Mouse (Mus musculus) gastrocnemius, postnatal 25 days (tissue): ENCODE measurements at regions not wholly inside any gene's neighbourhood (a gene's known extent, or its start where the extent isn't known, plus 50 kb on each side); places are given as distances from the start of the nearest gene placed in this dataset.
A peak's percentile ranks its signal among the peaks of the same experiment; 100 is the strongest.

ENCODE experiments used
- DNase-seq: peaks from one replicate; pipeline ENCODE4 v3.0.0; 2022

- peak; percentile 6 for DNase-seq
Measured at GRCm38 (mm10) chr17:84107946-84108686, 79.6 kb downstream of the Zfp36l2 start.

- DNase-seq, result peak; percentile 4
Measured at GRCm38 (mm10) chr17:84107497-84107896, 80.2 kb downstream of the Zfp36l2 start.

DNA sequence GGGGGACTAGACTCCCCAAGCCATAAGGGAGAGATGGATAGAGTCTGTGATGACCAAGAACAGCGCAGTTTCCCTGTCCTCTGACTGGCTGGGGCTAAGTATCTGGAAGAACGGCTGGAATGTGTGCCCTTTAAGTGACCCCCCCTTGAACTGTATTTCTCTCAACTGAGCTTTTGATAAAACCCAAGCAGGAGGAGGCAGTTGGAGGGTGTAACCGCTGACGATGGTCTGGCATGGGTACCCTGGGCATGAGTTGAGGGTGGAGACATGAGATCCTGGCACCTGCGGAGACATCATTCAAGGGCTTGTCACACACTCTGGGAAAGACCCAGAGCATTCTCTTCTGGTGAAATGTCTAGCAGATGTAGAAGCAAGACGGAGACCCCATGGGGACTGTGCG, 83.5 kb downstream of the Zfp36l2 start:
- DNase-seq, result no peak

DNA sequence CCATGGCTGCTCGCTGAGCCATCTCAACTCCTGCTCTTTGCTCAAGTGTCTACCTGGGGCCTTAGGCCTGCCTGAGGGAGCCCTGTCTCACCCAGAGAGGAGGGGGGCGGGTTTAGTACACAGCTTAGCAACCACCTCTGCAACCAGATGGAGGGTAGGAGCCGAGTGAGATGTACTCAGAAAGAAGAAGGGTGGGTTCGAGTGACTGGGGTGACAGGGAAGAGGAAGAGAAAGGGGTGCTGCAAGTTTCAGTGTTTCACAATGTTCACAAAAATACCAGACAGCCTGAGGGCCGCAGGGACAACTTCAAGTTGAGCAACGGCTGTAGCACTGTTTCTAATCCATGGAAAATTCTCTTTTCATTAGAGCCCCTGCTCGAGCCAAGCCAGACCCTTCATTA, 84.4 kb downstream of the Zfp36l2 start:
- no peak for DNase-seq

GRCm38 (mm10) chr17:84101652-84102051, 86.1 kb downstream of the Zfp36l2 start:
- DNase-seq, result no peak

GRCm38 (mm10) chr17:84100523-84100922, 87.2 kb downstream of the Zfp36l2 start:
- peak; percentile 54 for DNase-seq

DNA sequence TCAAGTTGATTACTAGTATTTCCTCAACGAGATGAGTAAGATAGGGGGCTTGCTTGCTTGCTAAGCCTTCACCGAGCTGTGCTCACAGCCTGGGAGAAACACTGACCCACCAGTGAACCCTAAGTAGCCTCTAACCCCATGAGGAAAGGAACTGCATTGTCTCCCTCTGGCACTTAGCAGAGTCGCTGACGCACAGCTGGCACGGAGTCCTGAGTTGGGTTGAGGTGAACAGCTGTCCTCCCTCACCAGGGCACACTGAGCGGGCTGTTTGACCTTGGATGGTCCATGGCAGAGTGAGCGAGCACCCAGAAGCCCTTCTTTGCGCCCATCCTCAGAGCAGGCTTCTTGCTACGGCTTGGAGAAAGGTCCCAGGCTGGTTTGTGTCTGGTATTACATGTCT, 88.0 kb downstream of the Zfp36l2 start:
- DNase-seq, result peak; percentile 48

GRCm38 (mm10) chr17:84097871-84098430, 89.8 kb downstream of the Zfp36l2 start:
- DNase-seq, result no peak

GRCm38 (mm10) chr17:84097286-84097685, 90.5 kb downstream of the Zfp36l2 start:
- DNase-seq, result no peak

GRCm38 (mm10) chr17:84096345-84097260, 91.1 kb downstream of the Zfp36l2 start:
- peak; percentile 46 for DNase-seq

GRCm38 (mm10) chr17:84095829-84096228, 91.9 kb downstream of the Zfp36l2 start:
- no peak for DNase-seq

DNA sequence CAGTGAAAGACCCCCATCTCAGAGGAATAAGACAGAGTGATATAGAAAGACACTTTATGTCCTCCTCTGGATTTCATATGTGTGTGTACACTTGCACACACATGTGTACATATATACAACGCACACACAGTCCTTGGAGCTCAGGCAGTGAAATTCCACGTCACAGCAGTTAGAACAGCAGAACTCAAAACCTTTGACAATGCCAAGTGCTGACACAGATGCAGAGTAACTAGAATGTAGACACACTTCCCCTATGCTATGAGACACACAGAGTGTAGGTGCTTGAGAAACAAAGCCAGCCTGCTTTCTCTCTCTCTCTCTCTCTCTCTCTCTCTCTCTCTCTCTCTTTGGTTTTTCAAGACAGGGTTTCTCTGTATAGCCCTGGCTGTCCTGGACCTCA, 92.7 kb downstream of the Zfp36l2 start:
- no peak for DNase-seq

DNA sequence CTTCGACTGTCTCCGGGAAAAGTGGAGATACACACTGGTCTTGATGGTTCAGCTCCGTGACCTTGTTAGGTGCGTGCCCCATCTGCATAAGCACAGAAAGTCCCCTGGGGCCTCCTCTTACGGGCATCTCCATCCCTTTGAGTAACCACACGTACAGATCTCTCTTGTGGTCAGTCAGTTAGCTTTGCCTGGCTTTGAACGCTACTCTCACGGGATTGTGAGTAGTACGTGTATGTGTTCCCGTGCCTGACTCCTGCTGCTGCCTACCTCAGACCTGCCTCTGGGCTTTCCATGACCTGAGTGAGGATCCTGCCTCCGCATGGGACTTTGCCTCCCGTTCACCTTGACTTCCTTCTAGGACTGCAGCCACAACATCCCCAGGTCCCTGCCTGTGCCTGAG, 101.4 kb downstream of the Zfp36l2 start:
- DNase-seq, result no peak

DNA sequence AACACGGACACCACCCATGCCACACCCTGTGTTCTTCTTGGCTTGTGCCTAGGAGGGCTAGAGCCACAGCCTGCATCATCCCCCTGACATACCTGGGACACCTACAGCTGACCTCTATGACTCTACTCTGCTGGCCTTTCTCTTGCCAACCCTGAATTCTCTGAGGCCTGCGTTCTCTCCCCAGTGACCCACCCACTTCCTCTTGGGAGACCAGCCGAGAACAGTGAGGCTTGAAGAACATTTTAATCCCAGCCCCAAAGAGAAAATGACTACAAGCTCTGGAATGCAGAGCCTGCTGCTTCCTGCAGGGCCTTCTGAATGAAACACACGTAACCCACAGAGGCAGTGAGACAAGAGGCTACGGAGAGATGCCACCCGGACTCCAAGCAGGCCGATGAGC, 102.0 kb downstream of the Zfp36l2 start:
- DNase-seq, result peak; percentile 76

DNA sequence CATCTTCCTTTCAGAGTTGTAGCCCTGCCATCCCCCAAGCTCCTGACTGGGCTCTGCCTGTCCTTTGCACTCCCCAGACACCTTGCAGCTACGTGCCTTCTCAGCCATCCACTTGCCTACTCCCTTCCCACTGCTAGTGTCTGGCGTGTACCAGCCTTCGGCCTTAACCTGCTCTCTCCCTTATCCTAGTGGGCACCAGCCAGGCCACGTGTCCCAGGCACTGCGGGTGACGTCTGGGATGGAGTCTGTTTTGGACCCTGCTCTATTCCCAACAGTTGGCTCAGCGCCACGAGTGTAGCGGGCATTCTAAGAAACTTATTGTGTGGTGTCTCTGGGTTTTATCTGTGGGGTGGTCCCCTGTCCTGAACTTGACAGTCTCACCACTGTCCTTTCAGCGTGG, 102.5 kb downstream of the Zfp36l2 start:
- no peak for DNase-seq

DNA sequence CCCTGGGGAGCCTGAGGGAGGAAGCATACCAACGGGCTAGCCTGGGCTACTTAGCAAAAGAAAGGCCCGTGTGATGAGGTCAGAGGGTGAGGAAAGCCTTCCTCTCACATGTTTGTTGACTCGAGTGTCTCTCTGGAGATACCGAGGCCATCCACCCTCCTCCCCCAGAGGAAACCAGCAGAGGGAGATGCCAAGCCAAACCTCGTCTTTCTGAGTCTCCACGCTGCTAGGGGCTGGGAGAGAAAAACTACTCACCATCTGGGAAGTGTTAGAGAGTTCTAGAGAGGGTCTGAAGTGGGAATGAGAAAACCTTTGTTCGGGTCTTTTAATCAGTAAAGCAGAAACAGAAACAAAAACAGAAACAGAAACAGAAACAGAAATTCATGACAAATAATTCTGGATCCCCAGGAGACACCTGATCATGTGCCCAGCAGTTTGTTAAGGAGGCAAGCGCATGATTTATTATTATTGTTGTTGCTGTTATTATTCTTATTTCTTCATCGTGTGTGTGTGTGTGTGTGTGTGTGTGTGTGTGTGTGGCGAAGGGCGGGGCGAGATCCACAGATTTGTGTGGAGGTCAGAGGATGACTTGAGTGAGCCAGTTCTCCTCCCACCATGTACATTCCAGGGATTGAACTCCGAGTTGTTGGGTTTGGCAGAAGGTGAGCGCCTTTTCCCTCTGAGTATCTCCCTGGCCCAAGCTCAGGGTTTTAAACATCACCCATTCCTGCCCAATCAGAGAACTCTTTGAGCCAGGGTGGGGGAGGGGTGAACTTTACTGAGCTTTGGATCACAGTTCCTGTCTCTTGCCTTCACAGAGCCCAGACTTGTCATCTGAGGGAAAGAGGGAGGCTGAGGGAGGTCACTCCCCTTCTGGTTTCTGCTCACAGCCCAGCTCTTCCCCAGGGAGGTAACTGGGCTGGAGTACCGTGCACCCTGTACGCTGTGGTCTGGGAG, 104.2 kb downstream of the Zfp36l2 start:
- peak; percentile 74 for DNase-seq

DNA sequence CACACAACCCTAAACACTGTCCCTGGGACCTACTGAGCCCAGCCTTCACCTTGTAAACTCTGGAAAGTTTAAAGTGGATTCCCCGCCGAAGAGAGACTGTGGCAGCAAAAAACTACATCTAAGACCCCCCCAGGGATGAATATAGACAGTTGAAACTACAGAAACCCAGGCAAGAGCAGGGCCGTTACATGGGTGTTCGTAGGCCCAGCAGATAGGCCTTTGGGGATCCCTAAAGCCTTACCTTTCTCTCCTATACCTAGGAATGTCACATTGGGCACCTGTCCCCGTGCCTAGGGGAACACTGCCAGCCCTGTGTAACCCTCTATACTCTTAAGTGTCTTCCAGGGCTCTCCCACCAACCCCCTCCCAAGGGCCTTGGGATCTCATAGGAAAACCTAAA, 105.2 kb downstream of the Zfp36l2 start:
- no peak for DNase-seq

GRCm38 (mm10) chr17:84081751-84082352, 105.9 kb downstream of the Zfp36l2 start:
- DNase-seq, result peak; percentile 75

DNA sequence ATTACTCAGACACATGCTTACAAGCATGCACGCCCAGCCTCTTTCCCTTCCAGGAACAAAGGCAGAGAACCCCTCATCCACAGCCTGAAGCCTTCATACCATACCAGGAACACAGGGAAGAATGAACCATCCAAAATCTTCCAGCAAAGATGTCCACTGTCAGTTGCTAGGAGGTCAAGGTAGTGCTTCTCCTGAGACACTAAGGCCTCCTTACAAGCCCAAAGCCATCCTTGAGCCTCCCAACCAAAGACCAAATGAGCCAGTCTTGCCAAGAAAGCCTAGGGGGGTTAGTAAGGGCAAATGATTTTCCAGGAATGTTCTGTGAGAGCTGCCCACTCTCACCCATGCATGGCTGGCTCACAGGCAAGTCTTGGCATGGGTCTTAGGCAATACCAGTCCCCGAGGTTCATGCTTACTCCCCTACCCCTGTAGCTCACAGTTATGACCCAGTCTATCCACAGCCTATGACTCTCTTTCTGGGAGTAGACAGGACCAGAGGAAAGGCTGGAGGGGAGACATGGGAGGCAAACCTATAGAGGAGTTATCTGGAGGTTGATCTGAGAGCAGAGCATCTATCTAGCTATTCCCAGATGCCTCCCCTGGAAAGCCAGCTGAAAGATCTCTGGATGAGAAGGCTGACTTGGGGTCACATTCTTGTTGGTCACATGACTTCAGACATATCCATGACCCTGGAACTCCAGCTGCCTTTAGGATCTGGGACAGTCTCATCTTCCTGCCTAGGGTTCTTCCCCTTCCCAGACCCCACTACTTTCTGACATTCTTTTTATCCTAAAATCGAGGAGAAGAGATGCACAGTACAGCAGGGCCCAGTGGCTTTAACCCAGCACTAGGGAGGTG, 112.4 kb downstream of the Zfp36l2 start:
- no peak for DNase-seq

DNA sequence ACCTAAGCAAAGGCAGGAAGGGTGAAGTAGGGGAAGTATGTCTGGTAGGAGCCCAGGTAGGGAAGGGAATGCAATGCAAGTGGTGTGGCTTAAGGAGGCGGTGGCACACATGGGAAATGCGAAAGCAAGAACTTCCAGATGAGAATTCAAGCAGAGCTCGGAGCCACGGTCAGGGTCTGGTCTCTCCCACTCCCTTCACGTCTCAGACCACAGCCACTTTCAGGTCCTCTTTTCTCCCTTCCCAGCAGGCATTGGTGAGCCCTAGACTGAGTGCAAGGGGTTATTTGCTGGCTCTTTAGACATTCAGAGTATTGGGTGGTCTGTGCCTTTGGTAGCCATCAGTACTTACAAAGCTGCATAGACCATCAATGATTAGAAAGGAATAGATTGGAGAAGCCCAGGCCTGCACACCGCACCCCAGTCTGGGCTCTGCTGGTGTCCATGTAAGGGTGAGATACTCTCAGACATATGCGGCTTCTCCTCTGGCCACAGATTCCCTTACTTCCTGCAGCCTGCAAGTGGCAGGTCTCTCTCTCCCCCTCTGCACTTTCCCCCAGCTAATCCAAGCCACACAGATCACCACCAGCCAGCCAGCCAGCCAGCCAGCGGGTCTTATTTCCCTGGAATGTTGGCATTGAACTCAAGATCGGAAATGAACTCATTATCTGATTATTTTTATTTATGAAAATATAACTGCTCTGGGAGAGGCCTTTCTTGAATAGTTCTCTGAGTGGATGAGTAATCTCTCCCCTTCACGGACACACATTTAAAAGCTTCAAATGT, 113.6 kb downstream of the Zfp36l2 start:
- no peak for DNase-seq
